Mouse (Mus musculus): ENCODE data around the gene Olfr1168.
"Not testable (repeated sequence)": the region's sequence is repeated elsewhere in the genome, so short reads cannot be mapped to it uniquely, and the experiment has no call there.

Olfr1168 gene

GRCm38 (mm10) chr2:88181580-88181979, at the start of gene Olfr1168:
TSS of gene Olfr1168 (plus strand) at chr2:88181880.
- no peak for DNase-seq (ENCODE audit: low read depth, low spot score)

GRCm38 (mm10) chr2:88155093-88155492, 26.6 kb upstream of the Olfr1168 start, which contains the start of gene Olfr1167:
TSS of gene Olfr1167 (minus strand) at chr2:88155193.
- not testable (repeated sequence) for DNase-seq (ENCODE audit: low read depth, low spot score)

- no peak for DNase-seq (ENCODE audit: low read depth, low spot score)
Measured at GRCm38 (mm10) chr2:88220784-88221183, 39.1 kb downstream of the Olfr1168 start.

GRCm38 (mm10) chr2:88228234-88228633, 46.6 kb downstream of the Olfr1168 start, which contains the start of gene Olfr1170:
TSS of gene Olfr1170 (minus strand) at chr2:88228334.
- no peak for DNase-seq (ENCODE audit: low read depth, low spot score)

Measured in WW6 (cell line).